Comparison of ENCODE assay signal across 22 mouse cellular contexts in genomic region chr9:96914851-96915250, GRCm38 (mm10). TPM values are rescaled to one million over a fixed set of nuclear protein-coding genes. Genes with fewer than 3 reads are reported as not detected.
DNase-seq lines count a peak whose midpoint lies in the region; ATAC-seq and TF ChIP-seq lines count a peak whose summit lies in the region.
"Had no signal": no experiment of that assay in that cellular context is flagged by ENCODE, and none has a peak within 500 bp of the region (broad histone marks: within the 10 kb centered on the region; RNA-seq: fewer than 3 reads in every experiment).

No protein-coding gene starts in this region.

- H3K27ac ChIP-seq in kidney, adult 2 months (ENCODE audit: insufficient read depth, low read depth, low read length) = no peak overlapping the region
- no peak overlapping the region for H3K27ac ChIP-seq in kidney, embryonic 14.5 days (ENCODE audit: low read depth, low read length)
- H3K27ac ChIP-seq: embryonic facial prominence, embryonic 12.5 days; forebrain, embryonic 15.5 days; heart, embryonic 13.5 days; hindbrain, embryonic 12.5 days had no signal

- H3K4me3 ChIP-seq in kidney, adult 2 months (ENCODE audit: insufficient read depth, low read depth, low read length) = no peak overlapping the region
- H3K4me3 ChIP-seq in kidney, embryonic 14.5 days (ENCODE audit: low read length) = no peak overlapping the region
- no peak overlapping the region for H3K4me3 ChIP-seq in lung, adult 2 months (replicated peaks; ENCODE audit: extremely low read depth, low read depth, low read length)
- H3K4me3 ChIP-seq: embryonic facial prominence, embryonic 12.5 days; forebrain, embryonic 15.5 days; heart, embryonic 13.5 days; hindbrain, embryonic 12.5 days had no signal

- no peak for TF ChIP-seq POLR2A in kidney, adult 2 months (IDR thresholded peaks at IDR 0.05; ENCODE audit: low read depth, low read length)
- TF ChIP-seq POLR2A in lung, adult 2 months (IDR thresholded peaks at IDR 0.05; ENCODE audit: borderline replicate concordance, extremely low read depth, low read depth, low read length) = no peak

- ATAC-seq in kidney, embryonic 14.5 days (ENCODE audit: low FRiP score, low TSS enrichment) = no peak
- ATAC-seq: CD4-positive, CD25-positive, alpha-beta regulatory T cell, adult 4 months; forebrain, embryonic 15.5 days had no signal

- H3K36me3 ChIP-seq in kidney, adult 2 months (ENCODE audit: control insufficient read depth, insufficient read depth, low read length) = no peaks in the 10 kb centered on the region
- no peaks in the 10 kb centered on the region for H3K36me3 ChIP-seq in kidney, embryonic 14.5 days (ENCODE audit: control insufficient read depth, insufficient read depth, low read length)
- H3K36me3 ChIP-seq: embryonic facial prominence, embryonic 12.5 days; forebrain, embryonic 15.5 days; G1E; heart, embryonic 13.5 days; hindbrain, embryonic 12.5 days had no signal

- TF ChIP-seq CTCF in kidney, adult 2 months (conservative IDR thresholded peaks at IDR 0.05; ENCODE audit: insufficient read depth, insufficient read length, low read depth, low read length) = no peak
- no peak for TF ChIP-seq CTCF in lung, adult 2 months (IDR thresholded peaks at IDR 0.05; ENCODE audit: insufficient read depth, low read length)

- no peak overlapping the region for H3K9ac ChIP-seq in kidney, embryonic 14.5 days (ENCODE audit: low read depth, low read length)
- H3K9ac ChIP-seq: embryonic facial prominence, embryonic 12.5 days; forebrain, embryonic 15.5 days; heart, embryonic 13.5 days; hindbrain, embryonic 12.5 days had no signal

- no peaks in the 10 kb centered on the region for H3K27me3 ChIP-seq in kidney, adult 2 months (replicated peaks; ENCODE audit: control insufficient read depth, insufficient read depth, low read length)
- no peaks in the 10 kb centered on the region for H3K27me3 ChIP-seq in kidney, embryonic 14.5 days (ENCODE audit: control insufficient read depth, insufficient read depth, low read length)
- H3K27me3 ChIP-seq: embryonic facial prominence, embryonic 12.5 days; forebrain, embryonic 15.5 days; heart, embryonic 13.5 days; hindbrain, embryonic 12.5 days had no signal

- 49% methylated on average over 6 of the region's 6 CpGs for WGBS in kidney, adult 2 months
- WGBS in kidney, embryonic 14.5 days = 75% methylated on average over 6 of the region's 6 CpGs
- 82% methylated on average over 6 of the region's 6 CpGs for WGBS in lung, adult 2 months

- peak; percentile 52 to 56 for DNase-seq in cerebellum, postnatal 10 days
- DNase-seq in cerebellum, postnatal 36 days = no peak
- DNase-seq in kidney, adult 2 months = peak; percentile 69
- peak; percentile 47 for DNase-seq in kidney, postnatal 14 days
- peak; percentile 50 for DNase-seq in retina, postnatal 1 day
- DNase-seq in urinary bladder, postnatal 25 days (ENCODE audit: low spot score) = no peak
- no peak for DNase-seq in lung, adult 2 months
- DNase-seq: adrenal gland, adult 8-10 months; adrenal gland, postnatal 36 days; B cell, adult 2 months; cerebellum, adult 2 months; embryo, embryonic 11 days; gastrocnemius, postnatal 36 days; heart, adult 11 months; heart, postnatal 4 days had no signal

- peaks cover 4% of the 10 kb centered on the region; the same call in 1 of the 2 replicates for H3K9me3 ChIP-seq in kidney, embryonic 14.5 days (ENCODE audit: control insufficient read depth, low read length)
- H3K9me3 ChIP-seq: embryonic facial prominence, embryonic 12.5 days; G1E had no signal

- H3K4me2 ChIP-seq in kidney, embryonic 14.5 days (replicated peaks; ENCODE audit: low read depth, low read length) = no peak overlapping the region
- H3K4me2 ChIP-seq: embryonic facial prominence, embryonic 12.5 days; forebrain, embryonic 15.5 days; heart, embryonic 13.5 days; hindbrain, embryonic 12.5 days had no signal

- no peaks in the 10 kb centered on the region; the same call in 1 of the 2 replicates for H3K4me1 ChIP-seq in kidney, adult 2 months (ENCODE audit: control insufficient read depth, insufficient read depth, low read length)
- H3K4me1 ChIP-seq in kidney, embryonic 14.5 days (ENCODE audit: control insufficient read depth, insufficient read depth, low read length) = no peaks in the 10 kb centered on the region
- no peaks in the 10 kb centered on the region for H3K4me1 ChIP-seq in lung, adult 2 months (ENCODE audit: control insufficient read depth, insufficient read depth, low read length)
- H3K4me1 ChIP-seq: embryonic facial prominence, embryonic 12.5 days had no signal

RNA-seq across cellular contexts. Expression of gene Pxylp1, which starts 22.4 kb away (rescaled TPM):
- polyA plus RNA-seq in kidney, adult 2 months (2012; rRNA removed) = 7.6 and 10.7 TPM in 2 replicates
- polyA plus RNA-seq in kidney, embryonic 14.5 days (2014; fragmentation: Nextera tagmentation; extraction: Ambion mirVana) = 10.6 and 19.3 TPM in 2 replicates
- 7.2 and 8.6 TPM in 2 replicates for polyA plus RNA-seq in lung, adult 2 months (2012; rRNA removed)
- polyA plus RNA-seq: G1E had no signal

Comparison
In these comparisons a context has a peak if more than half of its experiments do, and no peak if none do; other contexts are left out.
1. DNase-seq: peak in cerebellum, postnatal 10 days (2 of 2), kidney, adult 2 months (single experiment), kidney, postnatal 14 days (single experiment) and retina, postnatal 1 day (single experiment); none in cerebellum, postnatal 36 days (0 of 2), urinary bladder, postnatal 25 days (single experiment) and lung, adult 2 months (single experiment).